Mouse (Mus musculus): ENCODE data around the gene Ccdc51.

Gene Ccdc51

DNA sequence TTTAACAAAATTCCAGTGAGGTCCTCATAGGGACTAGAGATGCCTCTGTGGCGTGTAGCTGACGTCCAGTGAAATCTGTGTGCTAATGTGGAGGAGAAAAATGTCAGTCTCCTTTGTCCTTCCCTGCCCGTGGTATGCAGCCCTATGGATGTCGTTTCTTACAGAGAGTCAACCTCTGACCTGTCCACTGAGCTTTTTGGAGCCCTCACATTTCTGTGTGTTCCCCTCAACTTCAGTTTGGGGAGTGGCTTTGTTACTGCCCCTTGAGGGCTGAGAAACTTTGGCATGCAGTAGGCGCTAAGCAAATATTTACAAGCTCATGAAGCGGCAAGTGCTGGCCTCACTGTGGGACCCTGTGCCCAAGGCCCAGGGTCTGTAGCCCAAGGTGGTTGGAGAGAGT is 15.0 kb downstream of the Ccdc51 start:
- DNase-seq (ENCODE audit: low spot score): peak; percentile 56

- DNase-seq (ENCODE audit: low spot score): no peak
Measured at GRCm38 (mm10) chr9:109097831-109098230, 15.5 kb downstream of the Ccdc51 start.

GRCm38 (mm10) chr9:109098366-109098765 is 16.1 kb downstream of the Ccdc51 start:
- no peak for DNase-seq (ENCODE audit: low spot score)

DNA sequence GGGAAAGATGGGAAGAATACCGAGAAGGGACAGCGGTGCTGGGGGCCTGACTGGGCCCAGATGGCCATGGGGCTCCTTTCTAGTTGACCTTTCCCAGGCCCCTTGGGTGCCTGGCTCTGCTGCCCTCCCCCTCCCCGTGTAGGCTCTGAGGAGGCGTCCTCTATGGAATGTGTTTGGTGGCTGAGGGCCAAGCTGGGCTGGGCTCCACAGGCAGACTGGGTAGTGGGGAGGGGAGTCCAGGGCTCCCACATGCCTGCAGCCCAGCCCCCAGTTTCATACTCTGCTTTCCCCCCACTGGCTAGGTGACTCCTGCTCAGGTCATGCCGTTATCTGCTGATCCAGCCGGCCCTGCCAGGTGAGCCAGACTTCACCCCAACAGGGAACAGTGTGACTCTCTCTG is 16.7 kb downstream of the Ccdc51 start:
- no peak for DNase-seq (ENCODE audit: low spot score)

GRCm38 (mm10) chr9:109100307-109100928 is 18.1 kb downstream of the Ccdc51 start:
- no peak for DNase-seq (ENCODE audit: low spot score)

DNA sequence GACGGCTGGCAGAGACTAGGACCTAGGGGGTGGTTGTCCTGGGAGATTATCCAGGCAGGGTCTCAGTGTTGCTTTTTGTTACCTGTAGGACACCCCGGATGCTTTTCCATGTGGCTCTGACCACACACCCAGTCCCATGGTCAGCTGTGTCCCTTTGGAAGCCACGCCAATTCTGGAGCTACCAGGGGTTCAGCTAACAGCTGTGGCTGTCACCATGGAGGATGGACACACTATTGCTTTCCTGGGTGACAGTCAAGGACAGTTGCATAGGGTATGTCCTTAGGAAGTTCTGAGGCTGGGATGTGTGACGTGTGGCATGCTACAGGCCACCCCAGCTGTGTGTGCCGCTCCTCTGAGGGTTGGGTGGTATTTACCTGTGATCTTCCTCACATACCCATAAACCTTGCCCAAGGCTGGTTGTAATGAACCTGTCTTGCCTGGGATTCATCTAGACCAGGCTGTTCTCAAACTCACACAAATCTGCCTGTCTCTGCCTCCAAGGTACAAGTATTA is 19.7 kb downstream of the Ccdc51 start:
- no peak for DNase-seq (ENCODE audit: low spot score)

GRCm38 (mm10) chr9:109102541-109102940 is 20.2 kb downstream of the Ccdc51 start:
- no peak for DNase-seq (ENCODE audit: low spot score)

DNA sequence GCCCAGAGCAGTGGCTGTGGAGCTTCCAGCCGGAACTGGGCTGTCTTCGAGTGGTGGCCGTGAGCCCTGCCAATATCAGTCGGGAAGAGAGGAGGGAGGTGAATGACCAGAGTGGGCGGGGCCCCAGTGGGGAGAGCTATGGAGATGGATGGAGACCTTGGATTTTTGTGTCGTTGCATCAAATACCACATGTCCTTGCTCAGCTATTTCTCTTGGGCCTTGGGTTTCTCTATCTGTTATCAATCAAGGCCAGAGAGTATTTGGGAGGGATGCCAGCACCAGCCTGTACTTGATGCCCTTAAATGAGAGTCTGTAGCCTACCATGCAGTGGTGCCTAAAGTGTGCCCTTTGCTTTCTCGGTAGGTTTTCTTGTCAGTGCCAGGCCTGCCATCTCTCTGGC is 21.0 kb downstream of the Ccdc51 start:
- DNase-seq (ENCODE audit: low spot score): no peak

GRCm38 (mm10) chr9:109104083-109104482 is 21.8 kb downstream of the Ccdc51 start:
- DNase-seq (ENCODE audit: low spot score): no peak

DNA sequence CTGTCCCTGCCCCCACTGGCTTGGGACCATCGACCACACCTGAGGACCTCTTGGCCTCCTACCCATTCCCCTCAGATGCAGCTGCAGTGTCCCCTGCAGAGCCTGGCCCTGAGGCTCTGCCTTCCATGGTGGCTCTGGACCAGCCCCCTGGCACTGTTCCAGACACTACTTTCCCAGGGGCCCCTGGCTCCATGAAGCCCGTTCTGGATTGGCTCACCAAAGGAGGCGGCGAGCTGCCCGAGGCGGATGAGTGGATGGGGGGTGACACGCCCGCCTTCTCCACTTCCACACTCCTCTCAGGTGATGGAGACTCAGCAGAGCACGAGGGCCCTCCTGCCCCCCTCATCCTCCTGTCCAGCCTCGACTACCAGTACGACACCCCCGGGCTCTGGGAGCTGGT is 22.7 kb downstream of the Ccdc51 start:
- no peak for DNase-seq (ENCODE audit: low spot score)

DNA sequence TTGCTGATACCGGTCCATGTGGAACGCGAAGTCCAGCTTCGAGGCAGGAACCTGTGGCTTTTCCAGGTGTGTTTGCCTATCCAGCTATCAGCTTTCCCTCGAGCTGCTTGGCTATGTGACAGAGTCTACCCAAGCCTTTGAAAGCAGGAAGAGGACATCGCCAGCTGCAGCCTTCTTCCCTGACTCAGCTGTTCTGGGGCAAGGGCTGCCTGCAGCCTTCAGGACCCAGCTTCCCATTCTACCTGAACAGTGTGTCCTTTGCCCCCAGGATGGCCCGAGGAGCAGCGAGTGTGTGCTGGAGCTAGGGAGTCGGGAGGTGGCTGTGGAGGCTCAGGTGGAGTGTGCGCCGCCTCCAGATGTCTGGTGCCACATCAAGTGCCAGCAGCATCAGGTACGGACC is 23.4 kb downstream of the Ccdc51 start:
- DNase-seq (ENCODE audit: low spot score): no peak

- DNase-seq (ENCODE audit: low spot score): no peak
Measured at GRCm38 (mm10) chr9:109107341-109107740, 25.0 kb downstream of the Ccdc51 start.

GRCm38 (mm10) chr9:109110240-109110639 is 27.9 kb downstream of the Ccdc51 start:
- DNase-seq (ENCODE audit: low spot score): no peak

DNA sequence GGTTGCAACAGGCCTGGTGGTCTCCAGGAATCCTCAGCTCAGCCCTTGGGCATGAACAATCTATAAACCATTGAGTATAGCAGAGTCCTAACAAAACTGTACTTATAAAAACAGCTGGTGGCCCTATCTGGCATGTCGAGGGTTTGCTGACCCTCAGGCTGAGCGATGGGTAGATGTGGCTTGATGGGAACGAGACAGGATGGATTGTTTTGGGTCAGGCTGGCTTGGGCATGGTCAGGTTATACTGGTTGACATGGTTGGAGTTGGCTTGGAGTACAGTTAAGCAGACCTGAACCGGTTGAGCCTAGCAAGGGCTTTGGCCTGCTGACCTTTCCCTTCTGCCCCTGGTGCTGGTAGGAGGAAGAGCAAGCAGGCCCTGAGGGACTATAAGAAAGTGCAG is 28.8 kb downstream of the Ccdc51 start:
- DNase-seq (ENCODE audit: low spot score): no peak

GRCm38 (mm10) chr9:109111591-109111990 is 29.3 kb downstream of the Ccdc51 start:
- DNase-seq (ENCODE audit: low spot score): no peak

GRCm38 (mm10) chr9:109113331-109113730 is 31.0 kb downstream of the Ccdc51 start:
- no peak for DNase-seq (ENCODE audit: low spot score)

GRCm38 (mm10) chr9:109114276-109114675 is 32.0 kb downstream of the Ccdc51 start:
- no peak for DNase-seq (ENCODE audit: low spot score)

DNA sequence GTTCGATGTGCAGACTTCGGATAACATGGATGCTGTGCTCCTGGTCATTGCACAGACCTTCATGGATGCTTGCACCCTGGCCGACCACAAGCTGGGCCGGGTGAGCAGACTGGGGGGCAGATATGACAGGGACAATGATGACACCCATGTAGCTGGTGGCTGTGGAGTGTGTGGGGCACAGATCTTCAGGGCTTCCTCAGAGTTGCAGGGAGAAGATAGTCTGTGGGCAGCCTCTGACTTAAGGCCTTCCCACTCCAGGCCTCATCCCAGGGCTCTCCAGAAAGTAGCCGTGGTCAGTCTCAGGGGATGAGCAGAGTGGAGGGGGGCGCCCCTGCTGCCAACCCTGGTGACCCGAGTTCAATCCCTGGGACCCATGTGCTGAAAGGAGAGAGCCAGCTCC is 32.6 kb downstream of the Ccdc51 start:
- DNase-seq (ENCODE audit: low spot score): no peak

DNA sequence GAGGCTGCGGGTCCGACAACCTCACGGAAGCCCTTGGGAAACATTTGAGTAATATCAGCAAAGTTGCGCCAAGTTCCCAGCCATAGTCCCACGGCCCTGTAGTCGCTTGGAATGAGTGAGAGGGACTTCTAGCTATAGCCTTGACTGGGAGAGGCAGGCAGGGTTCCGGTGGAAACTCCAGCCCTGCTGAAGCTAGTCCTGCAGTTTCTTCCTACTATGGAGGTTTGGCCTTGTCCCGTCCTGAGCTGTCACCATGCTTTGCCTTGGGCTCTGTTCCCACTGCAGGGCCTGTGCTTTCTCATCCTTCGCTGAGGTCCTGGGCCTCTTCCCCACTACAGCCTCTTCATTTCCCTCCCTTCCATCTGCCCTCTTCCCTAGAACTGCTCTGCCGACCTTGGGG is 33.9 kb downstream of the Ccdc51 start:
- DNase-seq (ENCODE audit: low spot score): no peak

GRCm38 (mm10) chr9:109118106-109118505 is 35.8 kb downstream of the Ccdc51 start:
- DNase-seq (ENCODE audit: low spot score): no peak

DNA sequence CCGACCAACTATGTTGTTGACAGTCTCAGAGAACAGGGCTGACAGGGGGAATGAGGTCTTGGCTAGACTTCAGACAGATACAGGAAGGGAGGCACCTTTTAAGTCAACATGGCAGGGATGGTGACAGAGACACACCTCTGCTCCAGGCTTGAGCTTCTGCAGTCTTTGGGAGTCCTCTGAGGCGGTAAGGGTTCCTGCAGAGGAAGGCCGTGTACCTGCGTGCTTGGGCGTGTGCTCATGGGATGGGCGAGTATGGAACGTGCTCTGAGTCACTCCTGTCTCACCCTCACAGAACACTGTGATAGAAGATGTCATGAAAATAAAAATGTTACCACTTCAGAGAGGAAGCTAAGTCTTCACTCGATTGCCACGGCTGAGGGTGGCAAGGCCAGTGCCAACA is 37.3 kb downstream of the Ccdc51 start:
- no peak for DNase-seq (ENCODE audit: low spot score)

- no peak for DNase-seq (ENCODE audit: low spot score)
Measured at GRCm38 (mm10) chr9:109120956-109121355, 38.7 kb downstream of the Ccdc51 start.

DNA sequence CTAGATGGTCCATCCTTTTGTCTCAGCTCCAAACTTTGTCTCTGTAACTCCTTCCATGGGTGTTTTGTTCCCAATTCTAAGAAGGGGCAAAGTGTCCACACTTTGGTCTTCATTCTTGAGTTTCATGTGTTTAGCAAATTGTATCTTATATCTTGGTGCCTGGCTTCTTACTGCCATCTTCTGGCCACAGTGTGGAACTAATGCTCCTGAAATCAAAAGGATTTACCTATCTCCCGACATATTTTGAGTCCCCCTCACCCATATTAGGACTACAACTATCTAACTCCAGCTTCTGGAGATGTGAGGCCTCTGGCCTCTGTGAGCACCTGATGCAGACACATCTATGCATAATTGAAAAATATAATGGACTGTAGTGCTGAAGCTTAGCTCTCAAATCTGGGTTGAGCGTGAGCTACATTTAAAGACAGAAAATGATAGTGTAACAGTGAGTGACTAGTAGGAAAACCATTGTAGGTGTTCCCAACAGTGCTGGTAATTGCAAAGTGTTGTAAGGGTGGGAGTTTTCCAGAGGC is 40.3 kb downstream of the Ccdc51 start:
- DNase-seq (ENCODE audit: low spot score): peak; percentile 74

DNA sequence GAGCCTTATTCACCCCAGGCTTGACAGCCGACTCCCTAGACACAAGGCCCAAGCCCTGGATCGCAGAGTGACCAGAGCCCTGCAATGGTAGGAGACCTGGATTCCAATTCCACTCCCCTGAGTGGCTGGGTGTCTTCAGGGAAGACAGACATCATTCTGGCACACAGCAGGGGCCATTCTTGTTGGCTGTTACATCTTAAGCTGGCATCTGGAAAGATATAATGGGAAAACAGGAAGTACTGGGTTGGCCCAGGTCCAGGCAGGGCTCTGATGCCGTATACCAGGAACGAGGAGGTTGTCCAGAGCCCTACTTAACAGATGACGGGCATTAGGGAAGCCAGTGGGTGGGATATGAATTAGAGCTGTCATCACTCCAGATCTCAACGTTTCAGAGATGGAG is 41.0 kb downstream of the Ccdc51 start:
- no peak for DNase-seq (ENCODE audit: low spot score)
